ENCODE assay signal across 12 mouse cellular contexts in genomic region chr9:122309013-122309980, GRCm38 (mm10). TPM values are rescaled to one million over a fixed set of nuclear protein-coding genes. Genes with fewer than 3 reads are reported as not detected.
A peak's percentile ranks its signal among the peaks of the same experiment; 100 is the strongest.
DNase-seq lines count a peak whose midpoint lies in the region; ATAC-seq and TF ChIP-seq lines count a peak whose summit lies in the region.
"Had no signal": no experiment of that assay in that cellular context is flagged by ENCODE, and none has a peak within 500 bp of the region (broad histone marks: within the 10 kb centered on the region; RNA-seq: fewer than 3 reads in every experiment).

No protein-coding gene starts in this region.

- H3K27ac ChIP-seq in kidney, embryonic 14.5 days (ENCODE audit: low read depth, low read length): no peak overlapping the region
- H3K27ac ChIP-seq in bone marrow, adult 2 months (ENCODE audit: control insufficient read depth, insufficient read depth, low read depth, low read length, poor library complexity): peak overlapping the region; percentile 79
- H3K27ac ChIP-seq in liver, embryonic 13.5 days: no peak overlapping the region
- no peak overlapping the region for H3K27ac ChIP-seq in stomach, embryonic 14.5 days (ENCODE audit: low read length)
- H3K27ac ChIP-seq: limb, embryonic 13.5 days; neural tube, embryonic 13.5 days had no signal

- H3K4me1 ChIP-seq in kidney, embryonic 14.5 days (ENCODE audit: control insufficient read depth, insufficient read depth, low read length): no peaks in the 10 kb centered on the region
- peaks cover 2% of the 10 kb centered on the region; the same call in 1 of the 2 replicates for H3K4me1 ChIP-seq in bone marrow, adult 2 months (ENCODE audit: control insufficient read depth, insufficient read depth, low read length)
- peaks cover 44% of the 10 kb centered on the region for H3K4me1 ChIP-seq in liver, embryonic 13.5 days (replicated peaks)
- H3K4me1 ChIP-seq in stomach, embryonic 14.5 days (ENCODE audit: control insufficient read depth, insufficient read depth, low read length): 0 out of 2 replicates have a peak, but pooled peaks cover 3% of the 10 kb centered on the region

- no peak overlapping the region for H3K4me2 ChIP-seq in kidney, embryonic 14.5 days (replicated peaks; ENCODE audit: low read depth, low read length)
- no peak overlapping the region for H3K4me2 ChIP-seq in liver, embryonic 13.5 days
- no peak overlapping the region for H3K4me2 ChIP-seq in stomach, embryonic 14.5 days (replicated peaks; ENCODE audit: low read depth, low read length)

- 53% methylated on average over 14 of the region's 14 CpGs for WGBS in kidney, embryonic 14.5 days
- 40% methylated on average over 14 of the region's 14 CpGs for WGBS in bone marrow, adult 2 months
- 31% methylated on average over 14 of the region's 14 CpGs for WGBS in liver, embryonic 13.5 days (ENCODE audit: insufficient replicate concordance)
- 60% methylated on average over 14 of the region's 14 CpGs for WGBS in stomach, embryonic 14.5 days

- no peak for TF ChIP-seq CTCF in bone marrow, adult 2 months (IDR thresholded peaks at IDR 0.05; ENCODE audit: control insufficient read depth, insufficient read depth, low read length)

- no peaks in the 10 kb centered on the region for H3K27me3 ChIP-seq in kidney, embryonic 14.5 days (ENCODE audit: control insufficient read depth, insufficient read depth, low read length)
- 0 out of 2 replicates have a peak, but pooled peaks cover 3% of the 10 kb centered on the region for H3K27me3 ChIP-seq in liver, embryonic 13.5 days
- H3K27me3 ChIP-seq in stomach, embryonic 14.5 days (ENCODE audit: control insufficient read depth, insufficient read depth, low read length): no peaks in the 10 kb centered on the region
- H3K27me3 ChIP-seq: neural tube, embryonic 13.5 days had no signal

- H3K4me3 ChIP-seq in kidney, embryonic 14.5 days (ENCODE audit: low read length): no peak overlapping the region
- no peak overlapping the region for H3K4me3 ChIP-seq in bone marrow, adult 2 months (replicated peaks; ENCODE audit: control insufficient read depth, low read depth, low read length)
- no peak overlapping the region for H3K4me3 ChIP-seq in liver, embryonic 13.5 days (replicated peaks)
- H3K4me3 ChIP-seq in stomach, embryonic 14.5 days (ENCODE audit: low read depth, low read length): no peak overlapping the region
- H3K4me3 ChIP-seq: neural tube, embryonic 13.5 days had no signal

- no peaks in the 10 kb centered on the region for H3K36me3 ChIP-seq in kidney, embryonic 14.5 days (ENCODE audit: control insufficient read depth, insufficient read depth, low read length)
- no peaks in the 10 kb centered on the region for H3K36me3 ChIP-seq in liver, embryonic 13.5 days
- H3K36me3 ChIP-seq in stomach, embryonic 14.5 days (ENCODE audit: control insufficient read depth, insufficient read depth, low read length): no peaks in the 10 kb centered on the region
- H3K36me3 ChIP-seq: limb, embryonic 13.5 days; neural tube, embryonic 13.5 days had no signal

- TF ChIP-seq POLR2A in bone marrow, adult 2 months (IDR thresholded peaks at IDR 0.05; ENCODE audit: borderline replicate concordance, control insufficient read depth, low read depth, low read length): no peak

- no peak for DNase-seq in kidney, adult 11 months
- no peak for DNase-seq in liver, embryonic 13.5 days
- no peak for DNase-seq in cerebellum, postnatal 25 days
- no peak for DNase-seq in right cerebral cortex, postnatal 10 days (ENCODE audit: low spot score in 2 of 2)
- no peak for DNase-seq in natural killer cell, adult 2 months (ENCODE audit: low spot score in 2 of 2)
- DNase-seq: cerebellum, adult 2 months; kidney, adult 2 months had no signal

- peak overlapping the region; percentile 9; the same call in 1 of the 2 replicates for H3K9ac ChIP-seq in kidney, embryonic 14.5 days (ENCODE audit: low read depth, low read length)
- 0 out of 2 replicates have a peak overlapping the region, but pooled peaks have one; percentile 23 for H3K9ac ChIP-seq in liver, embryonic 13.5 days
- no peak overlapping the region for H3K9ac ChIP-seq in stomach, embryonic 14.5 days (replicated peaks; ENCODE audit: low read depth, low read length)
- H3K9ac ChIP-seq: limb, embryonic 13.5 days; neural tube, embryonic 13.5 days had no signal

- no peaks in the 10 kb centered on the region for H3K9me3 ChIP-seq in kidney, embryonic 14.5 days (ENCODE audit: control insufficient read depth, low read length)
- no peaks in the 10 kb centered on the region for H3K9me3 ChIP-seq in liver, embryonic 13.5 days (replicated peaks)
- H3K9me3 ChIP-seq in stomach, embryonic 14.5 days (ENCODE audit: control insufficient read depth, low read depth, low read length): no peaks in the 10 kb centered on the region
- H3K9me3 ChIP-seq: limb, embryonic 13.5 days; neural tube, embryonic 13.5 days had no signal

- no peak for ATAC-seq in kidney, embryonic 14.5 days (ENCODE audit: low FRiP score, low TSS enrichment)
- peak; percentile 59 for ATAC-seq in liver, embryonic 13.5 days (ENCODE audit: low read depth)
- peak; percentile 57 for ATAC-seq in stomach, embryonic 14.5 days (ENCODE audit: insufficient number of reproducible peaks, insufficient read depth, low FRiP score, low read depth)

RNA-seq across cellular contexts. Expression of gene Ano10, which starts 15.1 kb away (rescaled TPM):
- polyA plus RNA-seq in kidney, embryonic 14.5 days (2014; fragmentation: Nextera tagmentation; extraction: Ambion mirVana): 22.5 and 37.0 TPM in 2 replicates
- polyA plus RNA-seq in bone marrow, adult 2 months (2011; ENCODE audit: insufficient read depth, insufficient read length, low replicate concordance, missing spikeins): 18.0 and 62.4 TPM in 2 replicates
- polyA plus RNA-seq in liver, embryonic 13.5 days (2015; fragmentation: Nextera tagmentation; extraction: Ambion mirVana): 10.8 and 10.9 TPM in 2 replicates
- 46.0 and 47.4 TPM in 2 replicates for polyA plus RNA-seq in stomach, embryonic 14.5 days (2014; fragmentation: Nextera tagmentation; extraction: Ambion mirVana)

RNA-seq across cellular contexts. Expression of gene Abhd5, which starts 42.1 kb away (rescaled TPM):
- polyA plus RNA-seq in kidney, embryonic 14.5 days (2014; fragmentation: Nextera tagmentation; extraction: Ambion mirVana): 19.3 and 25.0 TPM in 2 replicates
- polyA plus RNA-seq in bone marrow, adult 2 months (2011; ENCODE audit: insufficient read depth, insufficient read length, low replicate concordance, missing spikeins): 18.9 and 24.3 TPM in 2 replicates
- 21.4 and 26.3 TPM in 2 replicates for polyA plus RNA-seq in liver, embryonic 13.5 days (2015; fragmentation: Nextera tagmentation; extraction: Ambion mirVana)
- polyA plus RNA-seq in stomach, embryonic 14.5 days (2014; fragmentation: Nextera tagmentation; extraction: Ambion mirVana): 23.8 and 24.6 TPM in 2 replicates
